Mouse (Mus musculus) heart, embryonic 15.5 days (tissue): ENCODE results near the gene Ado. TPM values are rescaled to one million over a fixed set of nuclear protein-coding genes. Genes with fewer than 3 reads are reported as not detected.

Experiments
- ATAC-seq: fragments of 200-750 bp; cut with Nextera tagmentation; replicated peaks from 2 replicates; pipeline ENCODE4 v1.8.0; 2017; ENCODE audit warnings: low read depth, moderate TSS enrichment; ENCODE audit not compliant: insufficient number of reproducible peaks, insufficient read depth, low FRiP score
- H3K27ac ChIP-seq: fragments of 300-500 bp; sonication (generic); 2 replicates; pipeline ENCODE4 v1.5.1; 2015; ENCODE audit warnings: mild to moderate bottlenecking, inconsistent platforms
- H3K27me3 ChIP-seq: fragments of 300-500 bp; sonication (generic); 2 replicates; pipeline ENCODE4 v1.6.1; 2015; ENCODE audit warnings: inconsistent platforms
- H3K36me3 ChIP-seq: fragments of 300-500 bp; sonication (generic); 2 replicates; pipeline ENCODE4 v1.6.1; 2015; ENCODE audit warnings: mild to moderate bottlenecking, inconsistent platforms
- H3K4me1 ChIP-seq: fragments of 300-500 bp; sonication (generic); replicated peaks from 2 replicates; pipeline ENCODE4 v1.6.1; 2015; ENCODE audit warnings: inconsistent platforms
- H3K4me2 ChIP-seq: fragments of 300-500 bp; sonication (generic); 2 replicates; pipeline ENCODE4 v1.6.1; 2015; ENCODE audit warnings: inconsistent platforms, mild to moderate bottlenecking, moderate library complexity
- H3K4me3 ChIP-seq: fragments of 300-500 bp; sonication (generic); 2 replicates; pipeline ENCODE4 v1.5.1; 2015; ENCODE audit warnings: mild to moderate bottlenecking, inconsistent platforms
- H3K9ac ChIP-seq: fragments of 300-500 bp; sonication (generic); 2 replicates; pipeline ENCODE4 v1.6.1; 2015; ENCODE audit warnings: mild to moderate bottlenecking, inconsistent platforms
- H3K9me3 ChIP-seq: fragments of 300-500 bp; sonication (generic); replicated peaks from 2 replicates; pipeline ENCODE4 v1.6.1; 2016; ENCODE audit warnings: inconsistent platforms
- WGBS: fragments of 180-500 bp; shearing (Covaris S2); methylation state at CpG from one replicate; pipeline ENCODE4 v1.1.7; 2015; ENCODE audit warnings: mixed read lengths; 5-methylcytosine and 5-hydroxymethylcytosine counted together
- polyA plus RNA-seq: library from polyadenylated mRNA; unstranded; fragments of >200 nt; fragmentation: Nextera tagmentation; extraction: Ambion mirVana; gene quantifications from 2 replicates; pipeline ENCODE4 v1.2.1, GENCODE M21; 2015

The Ado gene
- 42.1 and 45.1 TPM in 2 replicates for polyA plus RNA-seq

GRCm38 (mm10) chr10:67548877-67549731 lies at the start of gene Ado:
Gene Ado, minus strand, starts transcription at chr10:67548955.
- 0 out of 2 replicates have a peak, but pooled peaks cover 4% of the 10 kb centered on the region for H3K36me3 ChIP-seq
- under 1% methylated on average over 79 of the region's 79 CpGs for WGBS
- H3K4me2 ChIP-seq, result peak within 1 kb of the TSS; percentile 93
- H3K27me3 ChIP-seq, result no peaks in the 10 kb centered on the region
- peak within 1 kb of the TSS; percentile 95 for H3K27ac ChIP-seq
- no peaks in the 10 kb centered on the region for H3K9me3 ChIP-seq
- peaks cover 31% of the 10 kb centered on the region for H3K4me1 ChIP-seq
- H3K9ac ChIP-seq, result peak within 1 kb of the TSS; percentile 85
- peak; percentile 87 for ATAC-seq
- peak within 1 kb of the TSS; percentile 84 for H3K4me3 ChIP-seq

- WGBS, result 83% methylated on average over 3 of the region's 3 CpGs
These were observed 46.5 kb upstream of the Ado start for GRCm38 (mm10) chr10:67595278-67595677.

GRCm38 (mm10) chr10:67585873-67586610 lies 37.3 kb upstream of the Ado start:
- no peaks in the 10 kb centered on the region for H3K27me3 ChIP-seq
- no peaks in the 10 kb centered on the region for H3K9me3 ChIP-seq
- no peak for ATAC-seq
- H3K36me3 ChIP-seq, result no peaks in the 10 kb centered on the region
- 80% methylated on average over 18 of the region's 18 CpGs for WGBS
- H3K27ac ChIP-seq, result no peak overlapping the region
- H3K4me1 ChIP-seq, result no peaks in the 10 kb centered on the region
- H3K9ac ChIP-seq, result no peak overlapping the region
- H3K4me2 ChIP-seq, result no peak overlapping the region
- no peak overlapping the region for H3K4me3 ChIP-seq

More at GRCm38 (mm10) chr10:67595278-67595677, 46.5 kb upstream of the Ado start:
- Histone ChIP-seq H3K4me1 (peaks cover 4% of the 10 kb centered on the region; the same call in 1 of the 2 replicates), H3K9me3 (no peaks in the 10 kb centered on the region), H3K27me3 (no peaks in the 10 kb centered on the region), H3K27ac (no peak overlapping the region), H3K36me3 (no peaks in the 10 kb centered on the region), H3K4me3 (no peak overlapping the region), H3K4me2 (no peak overlapping the region), H3K9ac (no peak overlapping the region)
- no peak for ATAC-seq

GRCm38 (mm10) chr10:67581698-67582285 lies 33.0 kb upstream of the Ado start:
- no peak overlapping the region for H3K4me2 ChIP-seq
- H3K27ac ChIP-seq, result no peak overlapping the region
- no peak overlapping the region for H3K4me3 ChIP-seq
- no peaks in the 10 kb centered on the region for H3K9me3 ChIP-seq
- no peaks in the 10 kb centered on the region for H3K27me3 ChIP-seq
- WGBS, result 57% methylated on average over 12 of the region's 12 CpGs
- ATAC-seq, result no peak
- H3K4me1 ChIP-seq, result peaks cover 6% of the 10 kb centered on the region
- no peak overlapping the region for H3K9ac ChIP-seq
- H3K36me3 ChIP-seq, result no peaks in the 10 kb centered on the region

- H3K27me3 ChIP-seq, result no peaks in the 10 kb centered on the region
- peaks cover 6% of the 10 kb centered on the region for H3K4me1 ChIP-seq
- ATAC-seq, result no peak
- no peak overlapping the region for H3K9ac ChIP-seq
- 88% methylated on average over 4 of the region's 4 CpGs for WGBS
- no peak overlapping the region for H3K4me2 ChIP-seq
- H3K9me3 ChIP-seq, result no peaks in the 10 kb centered on the region
- no peak overlapping the region for H3K27ac ChIP-seq
- H3K4me3 ChIP-seq, result no peak overlapping the region
- H3K36me3 ChIP-seq, result no peaks in the 10 kb centered on the region
These were observed 31.1 kb upstream of the Ado start for GRCm38 (mm10) chr10:67579830-67580229.

GRCm38 (mm10) chr10:67573310-67573709 lies 24.6 kb upstream of the Ado start:
- Histone ChIP-seq H3K4me3 (no peak overlapping the region), H3K4me1 (peaks cover 15% of the 10 kb centered on the region), H3K27me3 (no peaks in the 10 kb centered on the region), H3K36me3 (no peaks in the 10 kb centered on the region), H3K9me3 (no peaks in the 10 kb centered on the region), H3K27ac (no peak overlapping the region), H3K4me2 (0 out of 2 replicates have a peak overlapping the region, but pooled peaks have one; percentile 14), H3K9ac (no peak overlapping the region)
- WGBS, result 32% methylated on average over 8 of the region's 8 CpGs
- ATAC-seq, result no peak

GRCm38 (mm10) chr10:67571443-67571842 lies 22.7 kb upstream of the Ado start:
- WGBS, result 60% methylated on average over 14 of the region's 14 CpGs

GRCm38 (mm10) chr10:67569539-67569938 lies 20.8 kb upstream of the Ado start:
- no peaks in the 10 kb centered on the region for H3K27me3 ChIP-seq
- ATAC-seq, result no peak

More at GRCm38 (mm10) chr10:67571443-67571842, 22.7 kb upstream of the Ado start:
- Histone ChIP-seq H3K36me3 (no peaks in the 10 kb centered on the region), H3K4me3 (no peak overlapping the region), H3K4me2 (no peak overlapping the region), H3K27me3 (no peaks in the 10 kb centered on the region), H3K4me1 (peaks cover 9% of the 10 kb centered on the region), H3K9me3 (no peaks in the 10 kb centered on the region), H3K9ac (no peak overlapping the region), H3K27ac (no peak overlapping the region)
- no peak for ATAC-seq

GRCm38 (mm10) chr10:67566104-67566503 lies 17.3 kb upstream of the Ado start:
- Histone ChIP-seq H3K4me3 (no peak overlapping the region), H3K27ac (no peak overlapping the region), H3K27me3 (no peaks in the 10 kb centered on the region), H3K4me2 (no peak overlapping the region), H3K9me3 (no peaks in the 10 kb centered on the region), H3K4me1 (no peaks in the 10 kb centered on the region), H3K9ac (no peak overlapping the region), H3K36me3 (no peaks in the 10 kb centered on the region)
- WGBS, result 55% methylated on average over 8 of the region's 8 CpGs
- ATAC-seq, result no peak

More at GRCm38 (mm10) chr10:67569539-67569938, 20.8 kb upstream of the Ado start:
- Histone ChIP-seq H3K27ac (no peak overlapping the region), H3K4me3 (no peak overlapping the region), H3K4me2 (no peak overlapping the region), H3K9ac (no peak overlapping the region), H3K9me3 (no peaks in the 10 kb centered on the region), H3K4me1 (peaks cover 9% of the 10 kb centered on the region), H3K36me3 (no peaks in the 10 kb centered on the region)
- 51% methylated on average over 7 of the region's 7 CpGs for WGBS

- Histone ChIP-seq H3K9ac (no peak overlapping the region), H3K4me3 (no peak overlapping the region), H3K4me1 (no peaks in the 10 kb centered on the region), H3K4me2 (no peak overlapping the region), H3K27ac (no peak overlapping the region), H3K9me3 (no peaks in the 10 kb centered on the region), H3K27me3 (no peaks in the 10 kb centered on the region), H3K36me3 (no peaks in the 10 kb centered on the region)
- 88% methylated on average over 7 of the region's 7 CpGs for WGBS
- no peak for ATAC-seq
These were observed 15.8 kb upstream of the Ado start for GRCm38 (mm10) chr10:67564509-67564908.

GRCm38 (mm10) chr10:67561185-67561584 lies 12.4 kb upstream of the Ado start:
- Histone ChIP-seq H3K27ac (no peak overlapping the region), H3K9ac (no peak overlapping the region), H3K4me2 (no peak overlapping the region), H3K27me3 (no peaks in the 10 kb centered on the region), H3K36me3 (no peaks in the 10 kb centered on the region), H3K4me3 (no peak overlapping the region), H3K9me3 (no peaks in the 10 kb centered on the region), H3K4me1 (no peaks in the 10 kb centered on the region)
- 74% methylated on average over 1 of the region's 1 CpGs for WGBS
- ATAC-seq, result no peak
